Mouse (Mus musculus): ENCODE results near the gene Ankrd54. TPM values are rescaled to one million over a fixed set of nuclear protein-coding genes. Genes with fewer than 3 reads are reported as not detected.

The Ankrd54 gene
- polyA plus RNA-seq, 2 experiments, result 37.7 to 39.9 TPM

DNA sequence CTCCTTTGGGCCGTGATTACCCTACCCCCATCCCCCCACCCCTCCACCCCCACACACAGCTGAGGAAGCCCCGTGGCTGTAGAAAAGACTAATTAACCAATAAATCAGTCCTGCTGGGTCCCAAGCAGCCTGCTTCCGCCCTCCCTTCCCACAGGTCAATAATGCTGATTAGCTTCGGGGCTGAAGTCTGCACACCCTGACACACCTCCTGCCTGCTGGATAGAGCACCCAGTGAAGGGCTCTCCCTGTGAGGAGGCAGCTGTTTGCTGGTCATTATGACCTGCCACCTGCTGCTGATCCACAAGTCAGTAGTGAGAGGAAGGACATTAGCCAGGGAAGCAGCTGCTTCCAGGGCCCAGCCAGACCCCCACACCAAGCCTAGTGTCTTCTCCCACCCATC is 17.9 kb downstream of the Ankrd54 start:
- no peak for DNase-seq (ENCODE audit: low read depth in 3 of 3, low spot score in 3 of 3)
- Histone ChIP-seq H3K9me3 (ENCODE audit: control insufficient read depth, low read length) (no peaks in the 10 kb centered on the region), H3K36me3 (replicated peaks; ENCODE audit: control insufficient read depth, insufficient read depth, low read depth) (no peaks in the 10 kb centered on the region), H3K9ac (replicated peaks) (no peak overlapping the region), H3K4me3 (ENCODE audit: insufficient read depth in 1 of 2, low read depth in 2 of 2, low read length in 2 of 2) (no peak overlapping the region), H3K4me2 (ENCODE audit: low read depth) (no peak overlapping the region), H3K27me3 (ENCODE audit: control insufficient read depth, insufficient read depth, low read length) (peaks cover 28% of the 10 kb centered on the region), H3K4me1 (replicated peaks; ENCODE audit: control insufficient read depth in 2 of 2, insufficient read depth in 2 of 2, low read length in 1 of 2) (peaks cover 0 to 7% of the 10 kb centered on the region in 2 experiments; a peak in 2 of 4 replicates), H3K27ac (no peak overlapping the region)
- WGBS (ENCODE audit: insufficient replicate concordance), result 39% methylated on average over 4 of the region's 4 CpGs
- ATAC-seq (ENCODE audit: insufficient read depth), result no peak
- TF ChIP-seq CTCF (IDR thresholded peaks at IDR 0.05; ENCODE audit: low read depth), result no peak
- no peak for TF ChIP-seq EP300 (IDR thresholded peaks at IDR 0.05; ENCODE audit: low read depth)

DNA sequence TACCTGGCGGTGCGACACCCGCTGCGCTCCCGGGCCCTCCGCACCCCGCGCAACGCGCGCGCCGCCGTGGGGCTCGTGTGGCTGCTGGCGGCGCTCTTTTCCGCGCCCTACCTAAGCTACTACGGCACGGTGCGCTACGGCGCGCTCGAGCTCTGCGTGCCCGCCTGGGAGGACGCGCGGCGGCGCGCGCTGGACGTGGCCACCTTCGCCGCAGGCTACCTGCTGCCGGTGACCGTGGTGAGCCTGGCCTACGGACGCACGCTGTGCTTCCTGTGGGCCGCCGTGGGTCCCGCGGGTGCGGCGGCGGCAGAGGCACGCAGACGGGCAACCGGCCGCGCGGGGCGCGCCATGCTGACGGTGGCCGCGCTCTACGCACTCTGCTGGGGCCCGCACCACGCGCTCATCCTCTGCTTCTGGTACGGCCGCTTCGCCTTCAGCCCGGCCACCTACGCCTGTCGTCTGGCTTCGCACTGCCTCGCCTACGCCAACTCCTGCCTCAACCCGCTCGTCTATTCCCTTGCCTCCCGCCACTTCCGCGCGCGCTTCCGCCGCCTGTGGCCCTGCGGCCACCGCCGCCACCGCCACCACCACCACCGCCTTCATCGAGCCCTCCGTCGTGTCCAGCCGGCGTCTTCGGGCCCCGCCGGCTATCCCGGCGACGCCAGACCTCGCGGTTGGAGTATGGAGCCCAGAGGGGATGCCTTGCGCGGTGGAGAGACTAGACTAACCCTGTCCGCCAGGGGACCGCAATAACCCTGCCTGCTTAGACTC is 19.8 kb downstream of the Ankrd54 start:
- WGBS (ENCODE audit: insufficient replicate concordance), result 1% methylated on average over 105 of the region's 105 CpGs

DNA sequence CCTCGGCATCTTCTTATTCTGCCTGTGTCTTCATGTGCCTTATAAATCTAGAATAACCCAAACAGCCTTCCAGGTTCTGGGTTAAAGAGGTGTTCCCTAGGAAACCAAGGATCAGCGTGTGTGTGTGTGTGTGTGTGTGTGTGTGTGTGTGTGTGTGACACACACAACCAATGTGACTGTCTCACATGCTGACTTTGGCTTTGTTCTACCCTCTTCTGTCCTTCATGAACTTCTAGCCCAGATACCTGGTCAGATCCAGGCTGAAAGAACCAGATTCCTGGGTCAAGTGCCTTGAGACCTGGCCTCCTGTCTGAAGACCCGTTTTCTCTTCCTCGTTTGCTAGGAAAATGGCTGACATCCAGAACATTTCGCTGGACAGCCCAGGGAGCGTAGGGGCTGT is 21.1 kb downstream of the Ankrd54 start, which contains the start of gene Galr3:
TSS of gene Galr3 (plus strand) at position 301 of the 400 bp plus-strand sequence.
- no peaks in the 10 kb centered on the region for H3K36me3 ChIP-seq (replicated peaks; ENCODE audit: control insufficient read depth, insufficient read depth, low read depth)
- ATAC-seq (ENCODE audit: insufficient read depth) (no peak), DNase-seq (ENCODE audit: low read depth in 3 of 3, low spot score in 3 of 3) (no peak)
- no peak within 1 kb of the TSS for H3K9ac ChIP-seq (replicated peaks)
- no peaks in the 10 kb centered on the region for H3K9me3 ChIP-seq (ENCODE audit: control insufficient read depth, low read length)
- TF ChIP-seq EP300 (IDR thresholded peaks at IDR 0.05; ENCODE audit: low read depth), result no peak
- no peak for TF ChIP-seq CTCF (IDR thresholded peaks at IDR 0.05; ENCODE audit: low read depth)
- H3K4me1 ChIP-seq (replicated peaks; ENCODE audit: control insufficient read depth in 2 of 2, insufficient read depth in 2 of 2, low read length in 1 of 2), result peaks cover 6 to 15% of the 10 kb centered on the region in 2 experiments; a peak in 3 of 4 replicates
- 53% methylated on average over 6 of the region's 6 CpGs for WGBS (ENCODE audit: insufficient replicate concordance)
- H3K4me2 ChIP-seq (ENCODE audit: low read depth), result peak within 1 kb of the TSS; percentile 72
- H3K27me3 ChIP-seq (ENCODE audit: control insufficient read depth, insufficient read depth, low read length), result peaks cover 28% of the 10 kb centered on the region
- peak within 1 kb of the TSS; percentile 35 to 50 for H3K4me3 ChIP-seq (ENCODE audit: insufficient read depth in 1 of 2, low read depth in 2 of 2, low read length in 2 of 2)
- H3K27ac ChIP-seq, result no peak within 1 kb of the TSS

More for the DNA sequence above, 19.8 kb downstream of the Ankrd54 start:
- no peak overlapping the region for H3K27ac ChIP-seq
- ATAC-seq (ENCODE audit: insufficient read depth) (no peak), DNase-seq (ENCODE audit: low read depth in 3 of 3, low spot score in 3 of 3) (no peak)
- no peaks in the 10 kb centered on the region for H3K36me3 ChIP-seq (replicated peaks; ENCODE audit: control insufficient read depth, insufficient read depth, low read depth)
- peaks cover 28% of the 10 kb centered on the region for H3K27me3 ChIP-seq (ENCODE audit: control insufficient read depth, insufficient read depth, low read length)
- peaks cover 6 to 15% of the 10 kb centered on the region in 2 experiments; a peak in 3 of 4 replicates for H3K4me1 ChIP-seq (replicated peaks; ENCODE audit: control insufficient read depth in 2 of 2, insufficient read depth in 2 of 2, low read length in 1 of 2)
- peak overlapping the region; percentile 33 to 50 for H3K4me3 ChIP-seq (ENCODE audit: insufficient read depth in 1 of 2, low read depth in 2 of 2, low read length in 2 of 2)
- H3K4me2 ChIP-seq (ENCODE audit: low read depth), result peak overlapping the region; percentile 72
- no peak overlapping the region for H3K9ac ChIP-seq (replicated peaks)
- TF ChIP-seq CTCF (IDR thresholded peaks at IDR 0.05; ENCODE audit: low read depth), result no peak
- no peak for TF ChIP-seq EP300 (IDR thresholded peaks at IDR 0.05; ENCODE audit: low read depth)
- H3K9me3 ChIP-seq (ENCODE audit: control insufficient read depth, low read length), result no peaks in the 10 kb centered on the region

DNA sequence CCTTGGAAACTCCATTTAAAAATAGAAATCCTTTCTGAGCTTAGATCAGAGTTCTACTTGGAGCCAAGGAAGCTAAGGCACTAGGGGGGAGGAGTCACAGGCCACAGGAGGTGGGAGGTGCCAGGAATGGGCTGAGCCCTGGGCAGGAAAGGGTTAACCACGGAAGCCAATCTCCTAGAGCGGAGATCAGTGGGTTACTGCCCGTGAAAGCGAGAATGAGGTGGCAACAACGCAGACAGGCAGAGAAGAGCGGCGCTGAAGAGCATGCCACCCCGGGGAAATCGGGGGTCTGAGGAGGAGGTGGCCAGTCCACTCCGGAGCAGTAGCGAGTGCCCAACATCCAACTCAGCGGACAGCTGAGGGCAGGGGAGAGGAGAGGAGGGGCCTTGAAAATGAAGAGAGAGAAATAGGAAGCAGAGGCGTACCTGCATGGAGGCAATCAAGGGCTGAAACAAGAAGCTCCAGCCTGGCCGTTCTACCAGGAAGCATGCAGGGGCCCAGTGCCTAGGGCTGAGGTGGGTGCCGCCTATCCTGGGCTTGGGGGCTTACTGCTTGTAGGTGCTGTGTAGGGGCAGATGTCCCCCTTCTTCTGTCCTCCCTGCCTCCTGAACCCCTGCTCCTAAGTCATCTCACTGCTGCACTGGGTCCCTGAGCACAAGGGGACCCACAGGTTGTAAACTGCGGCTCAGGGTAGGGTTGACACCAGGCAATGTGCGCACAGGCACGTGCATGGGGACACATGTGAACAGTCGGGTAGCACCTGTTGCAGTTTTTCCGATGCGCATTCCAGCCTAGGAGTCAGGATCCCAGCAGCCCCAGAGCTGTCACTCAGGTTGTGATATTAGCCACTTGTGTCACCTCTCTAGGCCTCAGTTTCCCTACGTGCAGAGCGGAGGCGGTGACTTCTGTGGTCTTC is 21.9 kb downstream of the Ankrd54 start:
- Histone ChIP-seq H3K4me3 (ENCODE audit: insufficient read depth in 1 of 2, low read depth in 2 of 2, low read length in 2 of 2) (peak overlapping the region; percentile 28 to 35), H3K9ac (replicated peaks) (no peak overlapping the region), H3K27ac (no peak overlapping the region), H3K4me2 (ENCODE audit: low read depth) (peak overlapping the region; percentile 57), H3K27me3 (ENCODE audit: control insufficient read depth, insufficient read depth, low read length) (peaks cover 28% of the 10 kb centered on the region), H3K4me1 (replicated peaks; ENCODE audit: control insufficient read depth in 2 of 2, insufficient read depth in 2 of 2, low read length in 1 of 2) (peaks cover 6 to 15% of the 10 kb centered on the region in 2 experiments; a peak in 3 of 4 replicates), H3K9me3 (ENCODE audit: control insufficient read depth, low read length) (no peaks in the 10 kb centered on the region), H3K36me3 (replicated peaks; ENCODE audit: control insufficient read depth, insufficient read depth, low read depth) (no peaks in the 10 kb centered on the region)
- TF ChIP-seq CTCF (IDR thresholded peaks at IDR 0.05; ENCODE audit: low read depth), result no peak
- TF ChIP-seq EP300 (IDR thresholded peaks at IDR 0.05; ENCODE audit: low read depth), result no peak
- DNase-seq (ENCODE audit: low read depth in 3 of 3, low spot score in 3 of 3) (no peak), ATAC-seq (ENCODE audit: insufficient read depth) (no peak)
- WGBS (ENCODE audit: insufficient replicate concordance), result 14% methylated on average over 24 of the region's 24 CpGs
